Mouse (Mus musculus) heart, postnatal 36 days (tissue): ENCODE results near the gene Slc34a1. TPM values are rescaled to one million over a fixed set of nuclear protein-coding genes. Genes with fewer than 3 reads are reported as not detected.
A peak's percentile ranks its signal among the peaks of the same experiment; 100 is the strongest.
"Not testable (repeated sequence)": the region's sequence is repeated elsewhere in the genome, so short reads cannot be mapped to it uniquely, and the experiment has no call there.

Experiments
- DNase-seq, 2 experiments: peaks; one replicate each; pipeline ENCODE4 v3.0.0; 2021 to 2022
- intact Hi-C: fragments of 180-260 bp; cut with DNase I; formaldehyde crosslinking; loops from one replicate; pipeline ENCODE4 v1.15.1; 2025
- total RNA-seq, 2 experiments: library from RNA; stranded (reverse); gene quantifications; 2 replicates each; pipeline ENCODE4 v1.2.3; 2021

Slc34a1 gene
- total RNA-seq, 2 experiments from 2014 or later, result not detected

DNA sequence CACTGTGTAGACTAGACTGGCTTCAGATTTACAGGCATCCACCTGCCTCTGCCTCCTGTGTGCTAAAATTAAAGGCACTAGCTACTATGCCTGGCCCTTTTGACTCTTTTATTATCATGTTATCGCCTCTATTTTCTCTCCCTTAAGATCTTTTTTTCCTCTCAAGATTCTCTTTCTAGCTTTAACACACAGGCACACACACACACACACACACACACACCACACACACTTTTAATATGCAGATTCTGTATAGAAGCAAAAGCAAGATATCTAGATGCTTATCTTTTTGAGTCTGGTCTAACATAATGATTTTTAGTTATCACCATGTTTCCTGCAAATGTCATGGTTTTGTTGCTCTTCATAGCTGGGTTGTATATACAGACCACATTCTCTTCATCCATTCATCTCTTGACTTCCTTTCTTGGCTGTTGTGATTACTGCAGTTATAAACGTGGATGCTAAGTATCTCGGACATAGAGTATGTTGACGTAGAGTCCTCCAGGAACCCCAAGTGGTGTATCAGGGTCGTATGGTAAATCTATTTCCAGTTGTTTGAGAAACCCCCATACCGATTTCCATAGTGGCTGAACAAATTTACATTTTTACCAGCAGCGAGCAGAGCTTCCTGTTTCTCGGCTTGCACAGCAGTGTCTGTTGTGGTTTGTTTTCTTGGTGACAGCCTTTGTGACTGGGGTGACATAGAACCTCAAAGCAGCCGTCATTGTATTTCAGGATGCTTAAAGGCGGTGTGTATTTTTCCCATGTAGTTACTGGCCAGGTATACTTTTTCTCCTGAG lies 34.1 kb downstream of the Slc34a1 start:
- no peak for DNase-seq
- intact Hi-C loops, result no loop called here

DNA sequence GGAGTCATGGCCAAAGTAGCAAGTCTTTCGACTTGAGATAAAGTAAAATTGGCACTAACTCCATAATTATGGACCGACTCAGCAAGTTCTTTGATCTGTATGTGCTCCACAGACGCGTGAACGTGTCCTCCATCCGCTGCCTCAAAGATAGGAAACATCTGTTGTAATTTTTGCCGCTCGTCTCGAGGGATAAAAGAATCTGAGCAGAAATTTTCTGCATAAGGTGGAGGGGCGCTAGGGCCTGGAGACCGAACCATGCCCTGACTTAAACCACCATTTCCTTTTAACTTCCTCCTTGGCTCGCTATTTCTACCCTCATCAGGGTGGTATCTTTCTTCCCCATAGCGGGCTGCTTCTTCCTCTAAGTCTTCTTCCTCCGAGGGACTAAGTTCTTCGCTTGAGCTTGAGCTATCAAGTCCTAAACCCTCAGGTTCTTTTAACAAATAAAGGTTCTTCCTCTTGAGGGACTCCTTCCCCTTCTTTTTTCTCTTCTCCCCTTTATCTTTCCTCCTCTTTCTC lies 39.2 kb downstream of the Slc34a1 start:
- DNase-seq, result not testable (repeated sequence)

GRCm38 (mm10) chr13:55443799-55444285 lies 45.9 kb downstream of the Slc34a1 start:
- DNase-seq, result no peak
- intact Hi-C loops, result loop anchor here (2.0 kb wide), 1 partner anchor 25 kb away; no protein-coding TSS in a partner anchor

More for the DNA sequence above, 39.2 kb downstream of the Slc34a1 start:
- intact Hi-C loops, result not testable (repeated sequence)

DNA sequence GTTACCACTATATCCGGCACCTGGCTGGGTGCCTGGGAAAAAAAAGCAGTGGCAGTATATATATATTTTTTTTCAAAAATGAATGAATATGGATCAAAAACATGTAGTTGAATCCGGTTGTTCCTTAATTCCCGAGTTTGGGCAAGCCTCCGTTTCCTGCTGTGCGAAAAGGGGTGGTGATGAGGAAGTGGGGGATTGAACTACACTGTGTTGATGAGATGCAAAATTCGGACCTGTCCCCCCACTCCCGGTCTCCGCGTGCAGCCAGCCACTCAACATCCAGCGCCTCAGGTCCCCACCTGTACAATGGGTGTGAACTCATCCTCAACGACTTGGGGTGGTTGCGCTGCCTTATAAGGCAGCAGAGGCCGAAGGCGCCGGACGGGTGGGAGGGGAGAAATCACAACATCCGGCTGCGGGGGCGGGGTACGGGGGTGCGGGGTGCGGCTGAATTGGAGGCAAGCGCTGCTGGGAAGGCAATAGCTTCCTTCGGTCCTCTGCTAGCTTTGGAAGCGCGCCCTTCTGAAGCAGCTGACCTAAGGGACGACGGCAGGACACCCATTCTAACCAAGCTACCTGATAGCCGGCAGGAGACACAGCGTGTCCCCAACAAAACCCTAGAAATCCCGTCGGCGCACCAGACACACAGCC lies 46.4 kb downstream of the Slc34a1 start:
- DNase-seq, result no peak
- intact Hi-C loops, result no loop called here

- DNase-seq, result peak; percentile 97 to 99
- intact Hi-C loops, result no loop called here
These were observed 46.9 kb downstream of the Slc34a1 start, which contains the start of gene Grk6 for GRCm38 (mm10) chr13:55444937-55445315. Grk6 (plus strand) TSS chr13:55445072.

GRCm38 (mm10) chr13:55445361-55446091 lies 47.5 kb downstream of the Slc34a1 start:
- intact Hi-C loops, result no loop called here
- DNase-seq, result no peak

DNA sequence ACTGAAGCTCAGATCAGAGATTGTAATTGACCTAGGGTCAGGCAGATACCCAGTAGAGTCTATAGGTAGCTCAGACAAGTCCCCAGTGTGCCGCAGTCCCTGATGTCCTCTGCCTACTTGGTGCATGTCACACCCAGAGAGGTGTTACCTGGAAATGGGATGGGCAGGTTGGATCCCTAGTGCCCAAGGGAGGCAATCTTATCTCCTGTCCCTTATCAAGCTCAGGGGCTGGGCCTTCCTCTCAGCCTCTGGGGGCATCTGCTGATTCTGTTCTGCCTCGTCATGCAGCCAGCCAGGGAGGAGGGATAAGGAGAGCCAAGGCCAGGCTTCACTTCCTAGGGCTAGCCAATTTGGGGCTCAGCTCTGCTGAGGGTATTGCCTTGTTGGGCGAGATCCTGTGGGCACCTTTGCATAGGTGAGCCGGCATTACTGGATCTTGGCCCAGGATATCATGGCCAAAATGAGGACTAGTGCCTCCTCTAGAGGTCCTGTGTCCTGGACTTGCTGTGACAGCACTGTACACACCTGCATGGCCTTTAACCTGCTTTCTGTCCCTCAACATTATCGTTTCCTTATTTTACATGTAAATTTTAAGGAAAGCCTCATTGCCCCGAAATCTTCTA lies 48.6 kb downstream of the Slc34a1 start:
- intact Hi-C loops, result no loop called here
- no peak for DNase-seq

GRCm38 (mm10) chr13:55447543-55447943 lies 49.6 kb downstream of the Slc34a1 start:
- DNase-seq, result no peak
- intact Hi-C loops, result no loop called here

DNA sequence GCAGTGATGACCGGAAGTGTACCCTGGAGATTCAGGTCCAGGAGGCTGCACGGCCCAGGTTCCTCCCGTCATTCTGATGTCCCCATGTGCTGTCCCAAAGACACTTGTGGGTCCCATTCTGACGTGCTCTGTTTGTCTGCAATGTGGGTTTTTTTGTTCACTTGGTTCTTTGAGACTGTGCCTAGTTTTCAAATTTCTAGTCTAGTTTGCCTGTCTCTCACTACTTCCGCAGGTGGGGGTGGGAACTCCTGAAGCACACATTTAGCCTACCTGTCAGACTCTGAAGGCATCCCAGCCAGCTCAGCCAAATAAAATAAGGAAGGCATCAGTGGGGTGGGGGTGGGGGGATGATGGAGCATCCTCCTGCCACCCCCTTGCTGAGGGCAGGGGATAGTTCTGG lies 50.1 kb downstream of the Slc34a1 start:
- DNase-seq, result no peak
- intact Hi-C loops, result loop anchor here (2.0 kb wide), 1 partner anchor 67 kb away; no protein-coding TSS in a partner anchor

- no peak for DNase-seq
- intact Hi-C loops, result loop anchor here (2.0 kb wide), 1 partner anchor 66 kb away; no protein-coding TSS in a partner anchor
These were observed 51.2 kb downstream of the Slc34a1 start for GRCm38 (mm10) chr13:55449205-55449604.

DNA sequence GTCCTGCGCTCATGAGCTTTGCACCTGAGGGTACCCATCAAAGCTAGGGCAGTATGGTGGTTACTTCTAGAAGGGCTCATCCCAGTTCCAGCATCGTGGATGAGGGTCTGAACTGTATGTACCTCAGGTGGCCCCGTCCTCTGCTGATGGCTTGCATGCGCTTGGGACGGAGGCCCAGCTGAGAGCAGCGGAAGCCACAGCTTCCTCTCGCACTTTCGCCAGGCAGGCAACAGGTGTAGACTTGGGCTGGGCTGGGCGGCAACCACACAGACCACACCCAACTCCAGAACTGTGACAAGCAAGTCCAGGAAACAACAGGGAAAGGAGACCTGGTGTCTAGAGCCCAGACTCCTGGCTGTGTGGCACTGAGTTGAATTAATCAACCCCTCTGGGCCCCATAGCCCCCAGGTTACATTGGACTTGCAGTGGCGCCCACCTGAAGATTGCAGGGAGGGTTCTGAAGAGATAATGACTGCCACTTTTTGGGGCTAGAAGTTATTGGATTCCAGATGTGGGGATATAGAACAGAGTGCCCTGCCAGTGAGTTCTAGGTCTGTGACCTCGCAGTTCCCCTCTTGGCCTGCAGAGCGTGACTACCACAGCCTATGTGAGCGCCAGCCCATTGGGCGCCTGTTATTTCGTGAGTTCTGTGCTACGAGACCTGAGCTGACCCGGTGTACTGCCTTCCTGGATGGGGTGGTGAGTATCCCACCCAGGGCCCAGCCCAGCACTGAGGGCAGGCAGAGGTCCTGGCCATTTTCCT lies 51.9 kb downstream of the Slc34a1 start:
- no peak for DNase-seq
- intact Hi-C loops, result loop anchor here (2.0 kb wide), 1 partner anchor 65 kb away; no protein-coding TSS in a partner anchor

DNA sequence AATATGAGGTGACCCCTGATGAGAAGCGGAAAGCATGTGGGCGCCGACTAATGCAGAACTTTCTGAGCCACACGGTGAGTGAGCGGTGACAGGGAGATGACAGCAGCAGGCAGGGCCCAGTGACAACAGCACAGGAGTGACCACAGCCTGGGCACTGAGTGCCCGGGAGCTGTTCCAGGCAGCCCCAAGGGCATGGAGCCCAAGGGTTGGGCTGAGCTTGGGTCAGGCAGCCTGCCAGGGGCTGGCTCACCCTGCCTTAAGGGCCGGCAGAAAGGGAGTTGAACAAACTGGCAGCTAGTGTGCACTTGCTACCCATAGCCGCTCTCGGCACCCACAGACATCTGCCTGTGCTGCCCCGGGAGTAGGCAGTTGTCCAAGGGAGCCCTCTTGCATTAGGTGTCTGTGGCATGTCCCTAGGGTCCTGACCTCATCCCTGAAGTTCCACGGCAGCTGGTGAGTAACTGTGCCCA lies 52.6 kb downstream of the Slc34a1 start:
- DNase-seq, result peak; percentile 76 to 79
- intact Hi-C loops, result no loop called here

DNA sequence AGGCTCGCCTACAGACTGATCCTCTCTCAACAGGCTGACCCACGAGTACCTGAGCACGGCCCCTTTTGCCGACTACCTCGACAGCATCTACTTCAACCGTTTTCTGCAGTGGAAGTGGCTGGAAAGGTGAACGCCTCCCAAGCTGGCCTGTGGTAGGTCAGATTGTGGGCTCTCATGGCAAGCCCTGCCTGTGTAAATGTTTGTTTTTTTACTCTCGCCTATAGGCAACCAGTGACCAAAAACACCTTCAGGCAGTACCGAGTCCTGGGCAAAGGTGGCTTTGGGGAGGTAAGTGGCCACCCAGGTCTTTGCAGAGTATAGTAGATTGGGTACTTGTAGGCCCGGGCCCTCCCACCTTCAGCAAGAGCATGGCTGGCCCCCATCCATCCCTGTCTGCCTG lies 53.3 kb downstream of the Slc34a1 start:
- intact Hi-C loops, result no loop called here

GRCm38 (mm10) chr13:55451785-55452549 lies 54.0 kb downstream of the Slc34a1 start:
- peak; percentile 57 to 59 for DNase-seq
- intact Hi-C loops, result no loop called here

More for the DNA sequence above, 53.3 kb downstream of the Slc34a1 start:
- DNase-seq, result no peak

DNA sequence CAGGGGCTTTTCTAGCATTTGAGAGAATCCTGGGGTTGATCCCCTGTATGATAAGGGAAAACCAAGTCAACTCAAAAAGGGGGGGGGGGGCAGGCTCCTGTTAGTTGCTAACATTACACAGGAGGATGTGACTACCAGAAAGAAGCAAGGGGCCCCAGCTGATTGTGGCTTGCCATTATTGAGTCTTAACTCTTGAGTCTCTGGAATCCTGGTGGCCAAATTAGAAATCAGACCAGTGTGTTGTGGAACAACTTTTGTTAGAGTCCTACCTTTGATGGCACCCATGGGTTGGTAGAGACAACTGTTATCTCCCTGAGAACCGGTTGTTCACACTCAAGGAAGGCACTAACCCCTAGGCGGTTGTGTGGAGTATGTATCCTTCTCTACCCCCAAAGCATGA lies 65.0 kb downstream of the Slc34a1 start:
- intact Hi-C loops, result no loop called here
- DNase-seq, result no peak

- intact Hi-C loops, result no loop called here
- no peak for DNase-seq
These were observed 65.5 kb downstream of the Slc34a1 start for GRCm38 (mm10) chr13:55463399-55464026.

DNA sequence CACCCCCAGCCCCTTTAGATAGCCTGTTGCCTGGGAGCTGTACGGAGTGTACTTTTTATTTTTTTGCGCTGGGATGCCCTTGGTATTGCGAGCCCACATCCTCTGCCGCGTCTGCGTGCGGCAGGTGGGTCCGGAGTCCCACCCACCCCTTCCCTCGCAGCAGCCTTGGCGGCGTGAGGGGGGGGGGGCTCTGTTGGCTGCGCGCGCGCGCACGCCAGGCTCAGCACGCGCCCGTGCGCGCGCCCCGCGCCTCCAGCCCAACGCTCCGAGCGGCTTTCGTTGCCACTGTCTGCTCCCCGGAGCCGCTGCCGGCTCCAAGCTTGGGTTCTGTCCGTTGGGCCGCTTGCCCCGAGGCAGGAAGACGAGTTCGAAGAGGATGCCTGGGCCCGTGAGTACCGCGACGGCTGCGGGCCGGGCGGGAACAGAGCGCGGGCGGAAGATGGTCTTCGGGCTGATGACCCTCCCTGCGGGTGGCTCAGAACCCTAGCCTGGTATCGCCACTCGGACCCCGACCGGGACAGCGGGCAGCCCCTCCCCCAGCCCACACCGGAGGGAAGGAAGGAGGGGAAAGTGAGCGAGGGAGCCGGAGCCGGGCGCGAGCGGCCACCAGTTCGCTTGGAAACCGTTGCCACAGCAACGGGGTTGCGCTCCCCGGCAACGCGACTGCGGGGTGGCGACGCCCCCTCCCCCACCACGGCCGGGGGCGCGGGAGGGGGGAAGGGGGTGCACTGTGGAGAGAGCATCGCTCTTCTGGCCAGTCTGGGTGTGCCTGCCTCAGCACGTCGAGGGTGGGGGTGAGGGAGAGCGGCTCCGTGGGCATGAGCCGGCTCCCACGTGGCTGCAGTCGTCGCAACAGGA lies 66.3 kb downstream of the Slc34a1 start, which contains the start of gene Prr7:
Gene Prr7, plus strand, starts transcription at position 241 of the 858 bp plus-strand sequence.
- peak in 1 of 2 experiments; percentile 56 for DNase-seq
- intact Hi-C loops, result no loop called here
